Mouse (Mus musculus): Measurements from ENCODE around the gene Kctd19. TPM values are rescaled to one million over a fixed set of nuclear protein-coding genes. Genes with fewer than 3 reads are reported as not detected.

Gene Kctd19
- total RNA-seq (2023): 0.32 and 1.1 TPM in 2 replicates

GRCm38 (mm10) chr8:105413391-105413790, at the start of gene Kctd19, which contains the start of gene Lrrc36:
Gene Kctd19 (minus strand): TSS chr8:105413502.
Gene Lrrc36 (plus strand): TSS chr8:105413571.

GRCm38 (mm10) chr8:105373032-105373431, 40.3 kb downstream of the Kctd19 start, which contains the start of gene Plekhg4:
Gene Plekhg4 (plus strand): TSS chr8:105373274.

DNA sequence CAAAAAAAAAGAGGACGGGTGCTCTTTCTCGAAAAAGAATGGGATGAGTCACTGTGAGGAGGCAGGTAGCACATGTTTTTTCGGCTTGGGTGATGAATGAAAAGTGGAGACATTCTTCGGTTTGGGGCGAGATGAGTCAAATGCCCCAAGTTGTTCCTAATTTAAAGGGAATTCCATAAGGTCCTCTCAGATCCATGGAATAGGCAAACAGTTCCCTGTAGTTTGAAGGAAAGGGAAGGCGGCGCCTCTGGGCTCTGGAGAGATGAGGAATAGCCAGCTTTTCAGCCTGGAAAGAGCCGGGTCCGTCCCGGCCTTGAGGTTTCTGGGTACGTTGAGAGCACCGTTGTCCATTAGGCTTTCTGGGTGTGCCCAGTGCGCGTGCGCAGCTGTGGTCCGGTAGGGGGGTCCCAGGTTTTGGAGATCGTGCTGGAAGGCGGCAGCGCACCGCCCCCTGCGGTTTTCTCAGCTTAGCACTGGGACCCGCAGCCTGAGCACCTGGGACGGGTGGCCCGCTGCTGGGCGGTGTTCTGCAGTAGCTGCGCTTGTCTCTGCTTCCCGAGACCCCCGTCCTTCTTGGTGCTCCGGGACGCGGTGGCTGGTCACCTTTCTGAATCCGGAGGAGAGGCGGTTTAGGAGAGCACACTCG, 64.7 kb downstream of the Kctd19 start, which contains the start of gene Slc9a5:
Gene Slc9a5, plus strand, starts transcription at position 394 of the 646 bp plus-strand sequence.

DNA sequence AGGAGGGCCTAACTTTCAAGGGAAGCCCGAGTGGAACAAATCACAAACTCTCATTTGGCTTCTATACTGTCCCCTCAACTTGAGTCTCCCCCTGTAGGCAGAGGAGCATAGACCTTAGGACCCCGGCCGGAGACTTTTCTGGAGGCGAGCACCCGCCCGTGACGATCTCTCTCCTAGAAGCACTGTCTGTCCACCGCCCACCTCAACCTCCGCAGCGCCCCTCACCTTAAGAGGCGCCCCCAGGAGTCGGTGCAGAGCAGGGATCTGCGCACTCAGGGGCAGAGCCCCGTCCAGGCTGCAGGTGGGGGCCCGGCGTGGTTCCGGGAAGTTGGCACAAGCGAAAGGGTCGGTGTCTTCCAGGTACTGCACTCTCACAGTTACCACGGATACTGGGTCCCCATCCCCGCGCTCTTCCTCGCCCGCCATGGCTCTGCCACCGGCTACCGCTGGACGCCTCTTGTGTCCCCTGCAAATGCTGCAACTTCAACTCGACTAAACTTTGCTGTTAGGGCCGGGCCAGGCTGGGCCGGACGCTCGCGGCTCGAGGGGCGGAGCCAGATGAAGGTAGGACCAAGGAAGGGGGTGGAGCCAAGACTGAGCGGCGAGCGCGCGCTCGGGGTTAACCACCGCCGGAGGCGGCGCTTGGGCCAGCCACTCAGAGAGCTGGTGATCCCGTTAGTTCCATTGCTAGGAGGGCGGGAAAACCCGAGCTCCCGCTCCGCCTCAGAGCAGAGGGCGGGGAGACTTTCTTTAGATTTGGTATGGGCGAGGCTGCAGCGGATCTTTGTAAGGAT, 65.7 kb downstream of the Kctd19 start, which contains the start of gene Fhod1:
Gene Fhod1, minus strand, starts transcription at position 526 of the 794 bp plus-strand sequence.

Other genes with a start within 250 kb of the Kctd19 start
- gene Cbfb, start 242.8 kb downstream of the Kctd19 start, total RNA-seq (2023): 62.9 and 82.1 TPM in 2 replicates
- 39.6 and 54.8 TPM in 2 replicates for gene D230025D16Rik, start 188.4 kb downstream of the Kctd19 start, total RNA-seq (2023)
- 0.50 and 0.95 TPM in 2 replicates for gene B3gnt9, start 158.3 kb downstream of the Kctd19 start, total RNA-seq (2023)
- 19.4 and 27.8 TPM in 2 replicates for gene Tradd, start 148.9 kb downstream of the Kctd19 start, total RNA-seq (2023)
- gene Fbxl8, start 148.9 kb downstream of the Kctd19 start, total RNA-seq (2023): 3.3 and 4.7 TPM in 2 replicates
- not detected in 2 replicates for gene Hsf4, start 143.7 kb downstream of the Kctd19 start, total RNA-seq (2023)
- gene Nol3, start 137.4 kb downstream of the Kctd19 start, total RNA-seq (2023): not detected in 2 replicates
- 0.63 and 0.95 TPM in 2 replicates for gene 4931428F04Rik, start 123.6 kb downstream of the Kctd19 start, total RNA-seq (2023)
- 0.32 and 0.59 TPM in 2 replicates for gene Exoc3l, start 117.4 kb downstream of the Kctd19 start, total RNA-seq (2023)
- 40.5 and 43.1 TPM in 2 replicates for gene E2f4, start 115.8 kb downstream of the Kctd19 start, total RNA-seq (2023)
- gene Elmo3, start 107.9 kb downstream of the Kctd19 start, total RNA-seq (2023): 0.68 and 0.98 TPM in 2 replicates
- gene Lrrc29, start 87.2 kb downstream of the Kctd19 start, total RNA-seq (2023): 6.1 and 7.4 TPM in 2 replicates
- gene Tmem208, start 87.1 kb downstream of the Kctd19 start, total RNA-seq (2023): 22.7 and 23.8 TPM in 2 replicates
- gene Fhod1, start 65.5 kb downstream of the Kctd19 start, total RNA-seq (2023): 64.1 and 65.5 TPM in 2 replicates
- gene Slc9a5, start 64.7 kb downstream of the Kctd19 start, total RNA-seq (2023): 1.2 and 2.2 TPM in 2 replicates
- gene Plekhg4, start 40.2 kb downstream of the Kctd19 start, total RNA-seq (2023): 0.73 and 1.3 TPM in 2 replicates
- not detected in 2 replicates for gene Lrrc36, start 69 bp upstream of the Kctd19 start, total RNA-seq (2023)
- 14.4 and 17.1 TPM in 2 replicates for gene Tppp3, start 58.0 kb upstream of the Kctd19 start, total RNA-seq (2023)
- gene Zdhhc1, start 83.4 kb upstream of the Kctd19 start, total RNA-seq (2023): 1.4 and 2.3 TPM in 2 replicates
- not detected in 2 replicates for gene Hsd11b2, start 105.3 kb upstream of the Kctd19 start, total RNA-seq (2023)
- gene Atp6v0d1, start 152.5 kb upstream of the Kctd19 start, total RNA-seq (2023): 171 and 179 TPM in 2 replicates
- gene Ripor1, start 191.8 kb upstream of the Kctd19 start, total RNA-seq (2023): 12.0 and 14.2 TPM in 2 replicates
- gene Ctcf, start 223.1 kb upstream of the Kctd19 start, total RNA-seq (2023): 81.4 and 116 TPM in 2 replicates
- gene Agrp, start 223.9 kb upstream of the Kctd19 start, total RNA-seq (2023): 0.66 TPM in 1 of 2 replicates, not detected in the other

All from neutrophil, adult 65 days (primary cell).